Mouse (Mus musculus): Measurements from ENCODE around the gene Crim1.

DNA sequence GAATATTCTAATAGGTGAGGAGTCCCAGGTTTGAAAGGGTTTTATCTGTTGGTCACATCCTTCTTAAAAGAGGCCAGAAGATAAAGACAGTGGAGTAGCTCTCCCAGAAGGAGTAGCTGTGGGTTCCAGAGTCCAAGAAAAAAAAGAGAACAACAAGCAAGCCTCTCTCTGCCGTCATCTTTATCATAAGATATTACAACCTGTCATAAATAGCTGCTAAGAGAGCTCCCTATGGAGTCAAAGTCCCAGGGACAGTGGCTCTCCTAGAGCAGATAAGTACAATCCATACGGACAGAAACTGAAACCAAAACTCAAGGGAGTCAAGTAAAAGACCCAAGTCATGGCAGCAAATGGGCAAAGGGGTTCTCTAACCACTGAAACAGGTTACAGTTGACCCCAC is 215.2 kb downstream of the Crim1 start:
- TF ChIP-seq CTCF (IDR thresholded peaks at IDR 0.05; ENCODE audit: low read depth, low read length) (no peak), POLR2A (IDR thresholded peaks at IDR 0.05; ENCODE audit: insufficient read depth, low read length) (no peak)
